Mouse (Mus musculus): ENCODE data around the gene Zbtb1.

GRCm38 (mm10) chr12:76403886-76404537 is 33.9 kb downstream of the Zbtb1 start, which contains the start of gene Hspa2:
- TF ChIP-seq CTCF (IDR thresholded peaks at IDR 0.05), result no peak
- no peak for TF ChIP-seq EP300 (IDR thresholded peaks at IDR 0.05)
